Mouse (Mus musculus): Measurements from ENCODE around the gene Bpgm. TPM values are rescaled to one million over a fixed set of nuclear protein-coding genes. Genes with fewer than 3 reads are reported as not detected.

Gene Bpgm
- polyA plus RNA-seq, 1 experiment from 2014 or later, result 76.8 TPM

- no peak for ATAC-seq (ENCODE audit: low FRiP score, low read depth)
- no peak overlapping the region for H3K4me3 ChIP-seq
- 57% methylated on average over 1 of the region's 1 CpGs for WGBS
- no peak overlapping the region for H3K27ac ChIP-seq (replicated peaks)
- H3K36me3 ChIP-seq, result no peaks in the 10 kb centered on the region
- H3K9ac ChIP-seq (replicated peaks), result no peak overlapping the region
- H3K27me3 ChIP-seq, result no peaks in the 10 kb centered on the region
- H3K9me3 ChIP-seq, result no peaks in the 10 kb centered on the region
- no peaks in the 10 kb centered on the region for H3K4me1 ChIP-seq
- no peak overlapping the region for H3K4me2 ChIP-seq (replicated peaks)
Measured at GRCm38 (mm10) chr6:34515783-34516099, 39.7 kb downstream of the Bpgm start.

GRCm38 (mm10) chr6:34517750-34518149 lies 41.7 kb downstream of the Bpgm start:
- Histone ChIP-seq H3K9ac (replicated peaks) (no peak overlapping the region), H3K27me3 (no peaks in the 10 kb centered on the region), H3K27ac (replicated peaks) (no peak overlapping the region), H3K4me3 (no peak overlapping the region), H3K4me1 (no peaks in the 10 kb centered on the region), H3K4me2 (replicated peaks) (no peak overlapping the region), H3K9me3 (no peaks in the 10 kb centered on the region), H3K36me3 (no peaks in the 10 kb centered on the region)
- WGBS, result 82% methylated on average over 5 of the region's 5 CpGs
- no peak for ATAC-seq (ENCODE audit: low FRiP score, low read depth)

GRCm38 (mm10) chr6:34519087-34519486 lies 43.1 kb downstream of the Bpgm start:
- H3K9me3 ChIP-seq, result no peaks in the 10 kb centered on the region

GRCm38 (mm10) chr6:34520491-34520890 lies 44.5 kb downstream of the Bpgm start:
- Histone ChIP-seq H3K4me2 (replicated peaks) (no peak overlapping the region), H3K4me3 (no peak overlapping the region), H3K9ac (replicated peaks) (no peak overlapping the region), H3K27ac (replicated peaks) (no peak overlapping the region), H3K36me3 (no peaks in the 10 kb centered on the region), H3K27me3 (no peaks in the 10 kb centered on the region), H3K4me1 (no peaks in the 10 kb centered on the region), H3K9me3 (no peaks in the 10 kb centered on the region)
- ATAC-seq (ENCODE audit: low FRiP score, low read depth), result no peak
- 85% methylated on average over 2 of the region's 2 CpGs for WGBS

More at GRCm38 (mm10) chr6:34519087-34519486, 43.1 kb downstream of the Bpgm start:
- Histone ChIP-seq H3K4me1 (no peaks in the 10 kb centered on the region), H3K36me3 (no peaks in the 10 kb centered on the region), H3K27me3 (no peaks in the 10 kb centered on the region), H3K4me3 (no peak overlapping the region), H3K9ac (replicated peaks) (no peak overlapping the region), H3K4me2 (replicated peaks) (no peak overlapping the region), H3K27ac (replicated peaks) (no peak overlapping the region)
- ATAC-seq (ENCODE audit: low FRiP score, low read depth), result no peak
- WGBS, result 74% methylated on average over 1 of the region's 1 CpGs

GRCm38 (mm10) chr6:34520912-34521311 lies 44.9 kb downstream of the Bpgm start:
- WGBS, result 50% methylated on average over 6 of the region's 6 CpGs
- Histone ChIP-seq H3K4me2 (replicated peaks) (no peak overlapping the region), H3K36me3 (no peaks in the 10 kb centered on the region), H3K27me3 (no peaks in the 10 kb centered on the region), H3K4me3 (no peak overlapping the region), H3K9me3 (no peaks in the 10 kb centered on the region), H3K9ac (replicated peaks) (no peak overlapping the region), H3K27ac (replicated peaks) (no peak overlapping the region), H3K4me1 (no peaks in the 10 kb centered on the region)
- no peak for ATAC-seq (ENCODE audit: low FRiP score, low read depth)

- Histone ChIP-seq H3K27ac (replicated peaks) (no peak overlapping the region), H3K4me3 (no peak overlapping the region), H3K4me1 (no peaks in the 10 kb centered on the region), H3K27me3 (no peaks in the 10 kb centered on the region), H3K9me3 (no peaks in the 10 kb centered on the region), H3K4me2 (replicated peaks) (no peak overlapping the region), H3K36me3 (no peaks in the 10 kb centered on the region), H3K9ac (replicated peaks) (no peak overlapping the region)
- 77% methylated on average over 5 of the region's 5 CpGs for whole genome bisulfite sequencing
- no peak for ATAC-seq (ENCODE audit: low FRiP score, low read depth)
Measured at GRCm38 (mm10) chr6:34523476-34523875, 47.5 kb downstream of the Bpgm start.

GRCm38 (mm10) chr6:34525499-34525924 lies 49.5 kb downstream of the Bpgm start:
- Histone ChIP-seq H3K4me1 (no peaks in the 10 kb centered on the region), H3K27ac (replicated peaks) (no peak overlapping the region), H3K4me3 (no peak overlapping the region), H3K4me2 (replicated peaks) (no peak overlapping the region), H3K36me3 (no peaks in the 10 kb centered on the region), H3K27me3 (no peaks in the 10 kb centered on the region), H3K9me3 (no peaks in the 10 kb centered on the region), H3K9ac (replicated peaks) (no peak overlapping the region)
- ATAC-seq (ENCODE audit: low FRiP score, low read depth), result no peak
- WGBS, result 92% methylated on average over 1 of the region's 1 CpGs

- Histone ChIP-seq H3K4me1 (no peaks in the 10 kb centered on the region), H3K36me3 (no peaks in the 10 kb centered on the region), H3K9me3 (no peaks in the 10 kb centered on the region), H3K27ac (replicated peaks) (no peak overlapping the region), H3K4me3 (no peak overlapping the region), H3K4me2 (replicated peaks) (no peak overlapping the region), H3K9ac (replicated peaks) (no peak overlapping the region), H3K27me3 (no peaks in the 10 kb centered on the region)
- 82% methylated on average over 6 of the region's 6 CpGs for WGBS
- no peak for ATAC-seq (ENCODE audit: low FRiP score, low read depth)
Measured at GRCm38 (mm10) chr6:34525927-34526326, 49.9 kb downstream of the Bpgm start.

GRCm38 (mm10) chr6:34526389-34526788 lies 50.4 kb downstream of the Bpgm start:
- no peak overlapping the region for H3K27ac ChIP-seq (replicated peaks)
- no peak overlapping the region for H3K9ac ChIP-seq (replicated peaks)
- no peaks in the 10 kb centered on the region for H3K36me3 ChIP-seq
- 88% methylated on average over 3 of the region's 3 CpGs for WGBS
- H3K4me3 ChIP-seq, result no peak overlapping the region
- H3K9me3 ChIP-seq, result no peaks in the 10 kb centered on the region
- no peaks in the 10 kb centered on the region for H3K4me1 ChIP-seq
- no peak for ATAC-seq (ENCODE audit: low FRiP score, low read depth)
- no peak overlapping the region for H3K4me2 ChIP-seq (replicated peaks)
- no peaks in the 10 kb centered on the region for H3K27me3 ChIP-seq

GRCm38 (mm10) chr6:34528131-34528530 lies 52.1 kb downstream of the Bpgm start:
- H3K4me2 ChIP-seq (replicated peaks), result no peak overlapping the region
- 86% methylated on average over 2 of the region's 2 CpGs for WGBS
- no peaks in the 10 kb centered on the region for H3K9me3 ChIP-seq
- H3K4me3 ChIP-seq, result no peak overlapping the region
- ATAC-seq (ENCODE audit: low FRiP score, low read depth), result no peak
- H3K27me3 ChIP-seq, result no peaks in the 10 kb centered on the region
- no peak overlapping the region for H3K9ac ChIP-seq (replicated peaks)
- no peaks in the 10 kb centered on the region for H3K36me3 ChIP-seq
- no peaks in the 10 kb centered on the region for H3K4me1 ChIP-seq
- no peak overlapping the region for H3K27ac ChIP-seq (replicated peaks)

GRCm38 (mm10) chr6:34529992-34530391 lies 54.0 kb downstream of the Bpgm start:
- Histone ChIP-seq H3K4me2 (replicated peaks) (no peak overlapping the region), H3K4me1 (no peaks in the 10 kb centered on the region), H3K27ac (replicated peaks) (no peak overlapping the region), H3K27me3 (no peaks in the 10 kb centered on the region), H3K36me3 (no peaks in the 10 kb centered on the region), H3K9ac (replicated peaks) (no peak overlapping the region), H3K9me3 (no peaks in the 10 kb centered on the region), H3K4me3 (no peak overlapping the region)
- no peak for ATAC-seq (ENCODE audit: low FRiP score, low read depth)
- WGBS, result 86% methylated on average over 3 of the region's 3 CpGs

GRCm38 (mm10) chr6:34533055-34533454 lies 57.0 kb downstream of the Bpgm start:
- no peaks in the 10 kb centered on the region for H3K36me3 ChIP-seq
- WGBS, result 90% methylated on average over 1 of the region's 1 CpGs
- ATAC-seq (ENCODE audit: low FRiP score, low read depth), result no peak
- H3K9ac ChIP-seq (replicated peaks), result no peak overlapping the region
- H3K4me1 ChIP-seq, result no peaks in the 10 kb centered on the region
- no peak overlapping the region for H3K27ac ChIP-seq (replicated peaks)
- H3K9me3 ChIP-seq, result no peaks in the 10 kb centered on the region
- no peak overlapping the region for H3K4me2 ChIP-seq (replicated peaks)
- no peaks in the 10 kb centered on the region for H3K27me3 ChIP-seq
- H3K4me3 ChIP-seq, result no peak overlapping the region

GRCm38 (mm10) chr6:34533896-34534295 lies 57.9 kb downstream of the Bpgm start:
- no peak overlapping the region for H3K27ac ChIP-seq (replicated peaks)
- no peaks in the 10 kb centered on the region for H3K36me3 ChIP-seq
- no peak overlapping the region for H3K9ac ChIP-seq (replicated peaks)
- WGBS, result 77% methylated on average over 5 of the region's 5 CpGs
- ATAC-seq (ENCODE audit: low FRiP score, low read depth), result no peak
- H3K27me3 ChIP-seq, result no peaks in the 10 kb centered on the region
- no peak overlapping the region for H3K4me2 ChIP-seq (replicated peaks)
- H3K4me1 ChIP-seq, result no peaks in the 10 kb centered on the region
- no peak overlapping the region for H3K4me3 ChIP-seq
- no peaks in the 10 kb centered on the region for H3K9me3 ChIP-seq
